Mouse (Mus musculus): ENCODE measurements around the gene Gpx2. TPM values are rescaled to one million over a fixed set of nuclear protein-coding genes. Genes with fewer than 3 reads are reported as not detected.

Gene Gpx2
- polyA plus RNA-seq, 1 experiment, result 6.3 TPM

DNA sequence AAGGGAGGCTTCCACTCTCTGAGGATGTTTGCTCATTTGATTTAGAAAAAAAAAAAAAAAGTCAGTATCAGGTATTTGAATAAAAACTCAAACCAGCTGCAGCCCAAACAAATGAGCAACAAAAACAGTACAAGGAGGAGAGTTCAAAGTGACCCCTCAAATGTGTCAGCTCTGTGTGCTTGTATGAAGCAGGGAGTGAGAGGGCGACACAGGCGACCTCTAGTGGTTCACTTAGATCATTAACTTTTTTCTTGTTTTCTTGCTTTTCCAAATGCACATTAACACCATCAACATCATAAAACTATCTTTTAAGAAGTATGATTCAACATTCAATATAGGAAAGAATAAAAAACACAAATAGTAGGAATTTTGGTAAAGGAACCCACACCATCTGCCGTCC lies 37.4 kb upstream of the Gpx2 start:
- DNase-seq, result peak; percentile 18
- H3K4me3 ChIP-seq (ENCODE audit: control insufficient read depth, insufficient read depth, low read length), result no peak overlapping the region
- no peaks in the 10 kb centered on the region for H3K4me1 ChIP-seq (replicated peaks; ENCODE audit: control insufficient read depth, insufficient read depth, low read length)
- H3K27me3 ChIP-seq (ENCODE audit: control insufficient read depth, insufficient read depth, low read length), result no peaks in the 10 kb centered on the region
- 7% methylated on average over 3 of the region's 3 CpGs for WGBS
- no peak overlapping the region for H3K27ac ChIP-seq (ENCODE audit: control insufficient read depth, insufficient read depth, low read length)
- no peak for TF ChIP-seq CTCF (IDR thresholded peaks at IDR 0.05; ENCODE audit: borderline replicate concordance, control insufficient read depth, extremely low read depth, insufficient read depth, low read length, poor library complexity)
- TF ChIP-seq POLR2A (IDR thresholded peaks at IDR 0.05; ENCODE audit: control insufficient read depth, extremely low read depth, insufficient read depth, low read length, poor library complexity), result no peak
- no peaks in the 10 kb centered on the region for H3K36me3 ChIP-seq (ENCODE audit: control insufficient read depth, insufficient read depth, low read length)

DNA sequence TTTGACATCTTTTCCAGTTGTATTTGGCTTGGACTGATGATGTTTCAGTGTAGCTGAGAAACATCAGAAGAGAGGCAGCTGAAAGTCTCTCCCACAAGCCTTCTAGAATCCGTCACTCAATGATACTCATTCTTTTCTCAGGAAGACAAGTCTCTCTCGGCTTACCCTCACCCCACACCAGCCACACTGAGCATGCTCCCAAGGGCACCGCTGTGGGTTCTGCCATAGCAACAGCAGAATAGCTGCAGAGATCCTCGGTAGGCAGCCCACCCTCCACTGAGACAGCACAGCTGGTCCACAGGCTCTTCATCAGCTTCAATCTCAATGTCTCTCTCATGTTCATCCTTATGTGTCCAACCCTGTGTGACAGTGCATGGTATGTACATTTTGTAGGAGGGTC lies 29.9 kb upstream of the Gpx2 start:
- H3K36me3 ChIP-seq (ENCODE audit: control insufficient read depth, insufficient read depth, low read length), result no peaks in the 10 kb centered on the region
- WGBS, result 88% methylated on average over 4 of the region's 4 CpGs
- peaks cover 10% of the 10 kb centered on the region for H3K4me1 ChIP-seq (replicated peaks; ENCODE audit: control insufficient read depth, insufficient read depth, low read length)
- peaks cover 11% of the 10 kb centered on the region; the same call in 1 of the 2 replicates for H3K27me3 ChIP-seq (ENCODE audit: control insufficient read depth, insufficient read depth, low read length)
- no peak overlapping the region for H3K4me3 ChIP-seq (ENCODE audit: control insufficient read depth, insufficient read depth, low read length)
- H3K27ac ChIP-seq (ENCODE audit: control insufficient read depth, insufficient read depth, low read length), result no peak overlapping the region
- DNase-seq, result no peak
- TF ChIP-seq POLR2A (IDR thresholded peaks at IDR 0.05; ENCODE audit: control insufficient read depth, extremely low read depth, insufficient read depth, low read length, poor library complexity) (no peak), CTCF (IDR thresholded peaks at IDR 0.05; ENCODE audit: borderline replicate concordance, control insufficient read depth, extremely low read depth, insufficient read depth, low read length, poor library complexity) (no peak)

DNA sequence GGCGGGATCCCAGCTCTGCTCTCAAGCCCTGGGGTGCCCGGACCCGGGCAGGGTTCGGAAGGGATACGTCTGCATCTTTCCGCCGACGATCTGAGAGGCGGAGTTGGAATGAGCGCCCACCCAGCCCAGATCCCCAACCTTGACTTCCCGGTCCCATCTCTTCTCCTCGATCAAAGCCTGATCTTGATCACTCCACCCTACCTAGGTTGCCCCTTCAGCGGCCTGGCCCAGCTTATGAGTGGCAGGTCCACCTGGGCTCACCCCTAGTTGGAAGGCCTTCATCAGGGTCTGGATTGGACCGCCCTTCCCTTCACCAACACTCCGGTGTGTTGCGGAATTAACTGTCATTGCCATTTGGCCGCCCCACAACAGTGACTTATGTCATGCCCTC lies 27.3 kb upstream of the Gpx2 start, which contains the start of gene Rab15:
Rab15 (minus strand) TSS at position 258 of the 391 bp plus-strand sequence.
- DNase-seq, result no peak
- peaks cover 10% of the 10 kb centered on the region for H3K4me1 ChIP-seq (replicated peaks; ENCODE audit: control insufficient read depth, insufficient read depth, low read length)

DNA sequence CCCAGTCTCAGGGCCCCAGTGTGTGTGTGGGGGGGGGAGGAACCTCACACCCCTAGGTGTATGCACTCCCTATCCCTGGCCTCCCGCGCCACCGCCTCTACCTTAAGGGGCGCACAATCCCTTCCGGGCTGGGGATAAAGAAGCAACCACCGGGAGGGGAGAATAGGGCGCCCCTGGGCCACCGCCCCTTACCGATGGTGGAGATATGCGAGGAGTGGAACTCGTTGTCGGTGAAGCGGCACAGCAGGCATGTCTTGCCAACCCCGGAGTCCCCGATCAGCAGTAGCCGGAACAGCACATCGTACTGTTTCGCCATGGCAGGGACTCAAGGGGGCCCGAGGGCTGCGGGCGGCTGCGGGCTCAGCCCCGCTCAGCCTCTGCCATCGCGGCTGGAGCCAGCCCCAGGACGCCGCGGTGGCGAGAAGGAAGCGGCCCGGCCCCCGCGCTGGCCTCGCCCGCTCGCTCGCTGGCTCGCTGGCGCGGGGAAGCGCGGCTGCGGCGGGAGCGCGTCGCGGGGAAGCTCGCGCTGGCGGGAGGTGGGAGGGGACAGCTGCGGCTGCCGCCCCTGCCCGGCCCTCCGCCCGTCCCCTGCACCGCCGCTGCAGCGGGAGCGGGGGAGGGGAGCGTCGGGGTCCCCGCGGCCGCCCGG lies 26.8 kb upstream of the Gpx2 start:
- WGBS, result 4% methylated on average over 63 of the region's 66 CpGs
- peak; percentile 18 for DNase-seq
- Histone ChIP-seq H3K27ac (ENCODE audit: control insufficient read depth, insufficient read depth, low read length) (no peak overlapping the region), H3K4me3 (ENCODE audit: control insufficient read depth, insufficient read depth, low read length) (peak overlapping the region; percentile 46), H3K36me3 (ENCODE audit: control insufficient read depth, insufficient read depth, low read length) (no peaks in the 10 kb centered on the region), H3K27me3 (ENCODE audit: control insufficient read depth, insufficient read depth, low read length) (peaks cover 11% of the 10 kb centered on the region; the same call in 1 of the 2 replicates), H3K4me1 (replicated peaks; ENCODE audit: control insufficient read depth, insufficient read depth, low read length) (peaks cover 10% of the 10 kb centered on the region)
- TF ChIP-seq POLR2A (IDR thresholded peaks at IDR 0.05; ENCODE audit: control insufficient read depth, extremely low read depth, insufficient read depth, low read length, poor library complexity), result no peak
- TF ChIP-seq CTCF (IDR thresholded peaks at IDR 0.05; ENCODE audit: borderline replicate concordance, control insufficient read depth, extremely low read depth, insufficient read depth, low read length, poor library complexity), result no peak

More for the DNA sequence above, 27.3 kb upstream of the Gpx2 start, which contains the start of gene Rab15:
- Histone ChIP-seq H3K27me3 (ENCODE audit: control insufficient read depth, insufficient read depth, low read length) (peaks cover 11% of the 10 kb centered on the region; the same call in 1 of the 2 replicates), H3K4me3 (ENCODE audit: control insufficient read depth, insufficient read depth, low read length) (peak within 1 kb of the TSS; percentile 46), H3K36me3 (ENCODE audit: control insufficient read depth, insufficient read depth, low read length) (no peaks in the 10 kb centered on the region), H3K27ac (ENCODE audit: control insufficient read depth, insufficient read depth, low read length) (no peak within 1 kb of the TSS)
- no peak for TF ChIP-seq CTCF (IDR thresholded peaks at IDR 0.05; ENCODE audit: borderline replicate concordance, control insufficient read depth, extremely low read depth, insufficient read depth, low read length, poor library complexity)
- TF ChIP-seq POLR2A (IDR thresholded peaks at IDR 0.05; ENCODE audit: control insufficient read depth, extremely low read depth, insufficient read depth, low read length, poor library complexity), result no peak
- WGBS, result 13% methylated on average over 17 of the region's 17 CpGs

DNA sequence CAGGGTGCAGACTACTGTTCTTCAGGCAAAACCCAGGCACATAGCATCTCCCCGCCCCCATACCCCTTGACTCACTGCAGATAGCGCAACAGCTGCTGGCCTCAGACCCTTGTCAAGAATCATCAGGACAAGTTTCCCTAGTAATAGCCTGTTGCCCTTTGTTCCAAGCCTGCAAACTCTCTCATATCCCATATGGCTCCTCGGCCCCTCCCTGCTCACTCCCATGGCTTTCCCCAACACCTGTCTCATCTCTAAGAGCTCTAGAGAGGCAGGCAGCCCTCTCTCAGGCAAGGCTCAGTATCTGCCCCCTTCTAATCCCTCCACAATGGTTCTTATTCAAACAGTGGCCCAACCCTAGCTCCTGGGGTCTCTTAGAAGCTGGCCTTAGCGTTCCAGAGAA lies 25.3 kb upstream of the Gpx2 start:
- TF ChIP-seq POLR2A (IDR thresholded peaks at IDR 0.05; ENCODE audit: control insufficient read depth, extremely low read depth, insufficient read depth, low read length, poor library complexity) (no peak), CTCF (IDR thresholded peaks at IDR 0.05; ENCODE audit: borderline replicate concordance, control insufficient read depth, extremely low read depth, insufficient read depth, low read length, poor library complexity) (no peak)
- no peak for DNase-seq
- peaks cover 11% of the 10 kb centered on the region; the same call in 1 of the 2 replicates for H3K27me3 ChIP-seq (ENCODE audit: control insufficient read depth, insufficient read depth, low read length)

DNA sequence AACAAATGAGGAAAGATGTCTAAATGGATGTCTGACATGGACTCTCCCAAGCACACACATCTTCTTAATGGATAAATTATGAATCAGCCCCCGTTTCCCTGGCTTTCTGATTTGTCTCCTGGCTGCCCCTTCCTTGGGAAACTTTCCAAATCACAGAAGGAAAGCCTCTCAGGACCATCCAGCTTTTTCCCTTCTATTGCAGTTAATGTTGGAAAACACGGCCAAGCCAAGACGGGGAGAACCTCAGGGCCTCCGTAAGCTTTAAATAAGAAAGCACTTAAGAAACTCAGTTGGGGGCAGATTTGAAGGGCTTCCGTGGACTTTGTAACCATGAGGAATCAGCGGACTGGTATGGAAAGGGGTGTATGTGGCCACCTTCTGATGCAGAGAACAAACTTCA lies 24.5 kb upstream of the Gpx2 start:
- peaks cover 10% of the 10 kb centered on the region for H3K4me1 ChIP-seq (replicated peaks; ENCODE audit: control insufficient read depth, insufficient read depth, low read length)
- peaks cover 11% of the 10 kb centered on the region; the same call in 1 of the 2 replicates for H3K27me3 ChIP-seq (ENCODE audit: control insufficient read depth, insufficient read depth, low read length)
- no peaks in the 10 kb centered on the region for H3K36me3 ChIP-seq (ENCODE audit: control insufficient read depth, insufficient read depth, low read length)
- no peak for DNase-seq
- 88% methylated on average over 6 of the region's 6 CpGs for WGBS
- H3K27ac ChIP-seq (ENCODE audit: control insufficient read depth, insufficient read depth, low read length), result no peak overlapping the region
- TF ChIP-seq POLR2A (IDR thresholded peaks at IDR 0.05; ENCODE audit: control insufficient read depth, extremely low read depth, insufficient read depth, low read length, poor library complexity), result no peak
- TF ChIP-seq CTCF (IDR thresholded peaks at IDR 0.05; ENCODE audit: borderline replicate concordance, control insufficient read depth, extremely low read depth, insufficient read depth, low read length, poor library complexity), result no peak
- H3K4me3 ChIP-seq (ENCODE audit: control insufficient read depth, insufficient read depth, low read length), result no peak overlapping the region

More for the DNA sequence above, 25.3 kb upstream of the Gpx2 start:
- Histone ChIP-seq H3K4me1 (replicated peaks; ENCODE audit: control insufficient read depth, insufficient read depth, low read length) (peaks cover 10% of the 10 kb centered on the region), H3K4me3 (ENCODE audit: control insufficient read depth, insufficient read depth, low read length) (no peak overlapping the region), H3K27ac (ENCODE audit: control insufficient read depth, insufficient read depth, low read length) (no peak overlapping the region), H3K36me3 (ENCODE audit: control insufficient read depth, insufficient read depth, low read length) (no peaks in the 10 kb centered on the region)
- 88% methylated on average over 4 of the region's 4 CpGs for WGBS

Measured in thymus, adult 2 months (tissue).